In genomic region chr11:77624441-77625060, GRCm38 (mm10) we compare ENCODE assay signal across 8 mouse cellular contexts. TPM values are rescaled to one million over a fixed set of nuclear protein-coding genes. Genes with fewer than 3 reads are reported as not detected.
DNase-seq lines count a peak whose midpoint lies in the region; TF ChIP-seq lines count a peak whose summit lies in the region.

No protein-coding gene starts in this region.

- no peak for TF ChIP-seq POLR2A in small intestine, adult 2 months (IDR thresholded peaks at IDR 0.05; ENCODE audit: low read depth, low read length)

- intact Hi-C loops in heart, postnatal 10 days (cut with DNase I) = loop anchor here (5.0 to 10.0 kb wide), 2 partner anchors 117 to 310 kb away; no protein-coding TSS in a partner anchor
- intact Hi-C loops in left cerebral cortex, adult 2 months (cut with DNase I) = loop anchor here (1.0 to 10.0 kb wide), 3 partner anchors 17 to 310 kb away; partner anchors contain the start of gene Taok1

- WGBS in small intestine, adult 2 months = 3% methylated on average over 17 of the region's 17 CpGs

- peaks cover 2% of the 10 kb centered on the region for H3K4me1 ChIP-seq in small intestine, adult 2 months (ENCODE audit: control insufficient read depth, insufficient read depth, insufficient read length, low read length)

- DNase-seq in ES-CJ7 (ENCODE audit: low read depth, low spot score) = peak; percentile 42
- DNase-seq in adrenal gland, postnatal 36 days = peak; percentile 69 to 70
- peak; percentile 67 for DNase-seq in fibroblast of lung, adult 2 months (ENCODE audit: low read depth)
- DNase-seq in heart, postnatal 10 days = peak; percentile 55
- DNase-seq in left cerebral cortex, adult 2 months (ENCODE audit: extremely low spot score in 1 of 2, low spot score in 2 of 2) = peak; percentile 71 to 74
- DNase-seq in lung, postnatal 4 days = peak; percentile 31 to 42
- no peak for DNase-seq in natural killer cell, adult 2 months (ENCODE audit: low spot score in 2 of 2)

- peaks cover 3% of the 10 kb centered on the region; the same call in 1 of the 2 replicates for H3K27me3 ChIP-seq in small intestine, adult 2 months (ENCODE audit: control insufficient read depth, insufficient read depth, low read length)

- peak overlapping the region; percentile 53 for H3K4me3 ChIP-seq in left cerebral cortex, adult 2 months
- H3K4me3 ChIP-seq in small intestine, adult 2 months (ENCODE audit: low read depth, low read length) = peak overlapping the region; percentile 20

- H3K36me3 ChIP-seq in small intestine, adult 2 months (ENCODE audit: control insufficient read depth, insufficient read depth, low read length) = no peaks in the 10 kb centered on the region

- peak overlapping the region; percentile 95 for H3K27ac ChIP-seq in left cerebral cortex, adult 2 months
- no peak overlapping the region; the same call in 1 of the 2 replicates for H3K27ac ChIP-seq in small intestine, adult 2 months (ENCODE audit: insufficient read depth, low read depth, low read length)

- TF ChIP-seq CTCF in left cerebral cortex, adult 2 months (IDR thresholded peaks at IDR 0.05) = no peak
- no peak for TF ChIP-seq CTCF in small intestine, adult 2 months (IDR thresholded peaks at IDR 0.05; ENCODE audit: extremely low read depth, insufficient read length, insufficient replicate concordance, low read depth, low read length)

RNA-seq across cellular contexts. Expression of gene Taok1, which starts 16.9 kb away (rescaled TPM):
- 10 to 100 TPM; 59.9 to 60.0 TPM for total RNA-seq in adrenal gland, postnatal 36 days (2021)
- total RNA-seq in heart, postnatal 10 days (2021) = 10 to 100 TPM; 64.3 to 67.1 TPM
- total RNA-seq in left cerebral cortex, adult 2 months (2021) = 100 to 1,000 TPM; 105 TPM
- polyA plus RNA-seq in small intestine, adult 2 months (2012; rRNA removed) = 0.80 and 1.7 TPM in 2 replicates

Comparison
In these comparisons a context has a peak if more than half of its experiments do, and no peak if none do; other contexts are left out.
1. DNase-seq: peak in ES-CJ7 (single experiment), adrenal gland, postnatal 36 days (2 of 2), fibroblast of lung, adult 2 months (single experiment), heart, postnatal 10 days (2 of 2), left cerebral cortex, adult 2 months (2 of 2) and lung, postnatal 4 days (2 of 2); none in natural killer cell, adult 2 months (0 of 2).